Mouse (Mus musculus) hindbrain, embryonic 16.5 days (tissue): ENCODE results near the gene Hdac5. TPM values are rescaled to one million over a fixed set of nuclear protein-coding genes. Genes with fewer than 3 reads are reported as not detected.

Source experiments
- ATAC-seq: fragments of 200-750 bp; cut with Nextera tagmentation; 2 replicates; pipeline ENCODE4 v1.8.0; 2017; ENCODE audit warnings: moderate TSS enrichment, moderate library complexity
- H3K27ac ChIP-seq: fragments of 300-500 bp; sonication (generic); 2 replicates; pipeline ENCODE4 v1.5.1; 2014; ENCODE audit warnings: low read depth, mild to moderate bottlenecking, control low read depth, low read length, moderate library complexity
- H3K27me3 ChIP-seq: fragments of 300-500 bp; sonication (generic); replicated peaks from 2 replicates; pipeline ENCODE4 v1.6.1; 2014; ENCODE audit warnings: low read length; ENCODE audit not compliant: control insufficient read depth, insufficient read depth
- H3K36me3 ChIP-seq: fragments of 300-500 bp; sonication (generic); 2 replicates; pipeline ENCODE4 v1.6.1; 2014; ENCODE audit warnings: mild to moderate bottlenecking, low read length, moderate library complexity, mixed read lengths; ENCODE audit not compliant: control insufficient read depth, insufficient read depth
- H3K4me1 ChIP-seq: fragments of 300-500 bp; sonication (generic); 2 replicates; pipeline ENCODE4 v1.6.1; 2014; ENCODE audit warnings: low read depth, low read length; ENCODE audit not compliant: control insufficient read depth, insufficient read depth
- H3K4me2 ChIP-seq: fragments of 300-500 bp; sonication (generic); 2 replicates; pipeline ENCODE4 v1.6.1; 2014; ENCODE audit warnings: mild to moderate bottlenecking, low read length, control low read depth, moderate library complexity
- H3K4me3 ChIP-seq: fragments of 300-500 bp; sonication (generic); 2 replicates; pipeline ENCODE4 v1.5.1; 2014; ENCODE audit warnings: mild to moderate bottlenecking, low read length, control low read depth, moderate library complexity
- H3K9ac ChIP-seq: fragments of 300-500 bp; sonication (generic); 2 replicates; pipeline ENCODE4 v1.6.1; 2014; ENCODE audit warnings: low read depth, mild to moderate bottlenecking, control low read depth, low read length, moderate library complexity
- H3K9me3 ChIP-seq: fragments of 300-500 bp; sonication (generic); 2 replicates; pipeline ENCODE4 v1.6.1; 2014; ENCODE audit warnings: mild to moderate bottlenecking, low read length, moderate library complexity; ENCODE audit not compliant: control insufficient read depth
- WGBS: fragments of 180-500 bp; shearing (Covaris S2); extraction: QIAGEN DNeasy Blood & Tissue Kit; methylation state at CpG from one replicate; pipeline ENCODE4 v1.1.7; 2014; 5-methylcytosine and 5-hydroxymethylcytosine counted together
- polyA plus RNA-seq: library from polyadenylated mRNA; unstranded; fragments of >200 nt; fragmentation: Nextera tagmentation; extraction: Ambion mirVana; gene quantifications from 2 replicates; pipeline ENCODE4 v1.2.1, GENCODE M21; 2015

Gene Hdac5
- polyA plus RNA-seq, 1 experiment from 2014 or later = 75.8 TPM

DNA sequence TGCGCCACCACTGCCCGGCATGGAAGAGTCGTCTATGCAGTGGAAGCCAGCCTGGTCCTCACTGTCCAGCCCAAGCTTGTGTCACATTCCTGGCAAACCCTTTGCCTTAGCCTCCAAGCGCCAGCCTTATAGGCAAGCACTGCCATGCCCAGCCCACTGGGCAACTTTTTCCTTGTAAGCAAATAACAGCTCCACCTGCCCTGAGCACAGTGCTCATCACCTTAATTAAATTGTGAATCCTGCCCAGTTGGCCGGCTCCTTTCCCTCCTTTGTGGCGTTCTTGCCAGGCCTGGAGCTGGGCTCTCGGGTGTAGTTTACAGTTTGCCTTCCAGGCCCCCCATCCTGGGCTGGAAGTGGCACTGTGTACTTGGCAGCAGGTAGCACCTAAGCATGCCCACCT lies 33.2 kb upstream of the Hdac5 start:
- ATAC-seq = no peak
- H3K9ac ChIP-seq = no peak overlapping the region
- no peaks in the 10 kb centered on the region for H3K36me3 ChIP-seq
- 92% methylated on average over 7 of the region's 7 CpGs for WGBS
- H3K4me2 ChIP-seq = no peak overlapping the region
- no peak overlapping the region for H3K27ac ChIP-seq
- no peak overlapping the region for H3K4me3 ChIP-seq
- H3K4me1 ChIP-seq = peaks cover 3% of the 10 kb centered on the region; the same call in 1 of the 2 replicates
- no peaks in the 10 kb centered on the region for H3K9me3 ChIP-seq
- no peaks in the 10 kb centered on the region for H3K27me3 ChIP-seq

GRCm38 (mm10) chr11:102258521-102258920 lies 28.6 kb upstream of the Hdac5 start:
- no peak overlapping the region for H3K27ac ChIP-seq
- ATAC-seq = no peak

GRCm38 (mm10) chr11:102258095-102258494 lies 28.1 kb upstream of the Hdac5 start:
- WGBS = 85% methylated on average over 6 of the region's 6 CpGs
- Histone ChIP-seq H3K27me3 (no peaks in the 10 kb centered on the region), H3K27ac (no peak overlapping the region), H3K4me2 (no peak overlapping the region), H3K9me3 (no peaks in the 10 kb centered on the region), H3K4me1 (0 out of 2 replicates have a peak, but pooled peaks cover 3% of the 10 kb centered on the region), H3K9ac (no peak overlapping the region), H3K36me3 (no peaks in the 10 kb centered on the region), H3K4me3 (no peak overlapping the region)
- ATAC-seq = no peak

More at GRCm38 (mm10) chr11:102258521-102258920, 28.6 kb upstream of the Hdac5 start:
- Histone ChIP-seq H3K4me1 (0 out of 2 replicates have a peak, but pooled peaks cover 3% of the 10 kb centered on the region), H3K9me3 (no peaks in the 10 kb centered on the region), H3K4me2 (no peak overlapping the region), H3K4me3 (no peak overlapping the region), H3K36me3 (no peaks in the 10 kb centered on the region), H3K27me3 (no peaks in the 10 kb centered on the region), H3K9ac (no peak overlapping the region)
- WGBS = 90% methylated on average over 3 of the region's 3 CpGs

DNA sequence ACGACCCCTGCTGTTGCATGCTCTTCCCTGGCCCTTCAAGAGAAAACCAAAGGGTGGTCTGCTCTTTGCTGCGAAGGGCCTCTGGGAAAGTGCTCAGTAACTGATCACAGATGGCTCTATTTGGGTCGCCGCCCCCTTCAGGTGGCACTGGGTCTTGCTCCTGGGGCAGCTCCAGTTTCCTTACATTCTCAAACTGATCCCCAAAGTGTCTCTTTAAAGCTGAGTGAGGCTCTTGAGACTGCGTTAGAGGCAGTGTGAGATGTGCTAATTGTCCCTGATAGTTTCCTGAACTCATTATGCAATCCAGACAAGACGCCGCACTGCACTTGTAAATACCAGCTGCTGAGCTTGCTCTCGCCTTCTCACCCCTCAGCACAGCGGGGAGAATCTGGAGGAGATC lies 27.5 kb upstream of the Hdac5 start:
- no peak overlapping the region for H3K4me2 ChIP-seq
- H3K9ac ChIP-seq = no peak overlapping the region
- H3K36me3 ChIP-seq = no peaks in the 10 kb centered on the region
- H3K27me3 ChIP-seq = no peaks in the 10 kb centered on the region
- H3K27ac ChIP-seq = no peak overlapping the region
- WGBS = 31% methylated on average over 9 of the region's 9 CpGs
- no peak overlapping the region for H3K4me3 ChIP-seq
- no peak for ATAC-seq
- H3K4me1 ChIP-seq = 0 out of 2 replicates have a peak, but pooled peaks cover 3% of the 10 kb centered on the region
- H3K9me3 ChIP-seq = no peaks in the 10 kb centered on the region

GRCm38 (mm10) chr11:102249351-102250090 lies 19.6 kb upstream of the Hdac5 start:
- H3K4me3 ChIP-seq = peak overlapping the region; percentile 48
- peaks cover 16% of the 10 kb centered on the region for H3K4me1 ChIP-seq
- no peak for ATAC-seq
- no peaks in the 10 kb centered on the region for H3K27me3 ChIP-seq
- no peak overlapping the region for H3K9ac ChIP-seq
- no peak overlapping the region for H3K27ac ChIP-seq
- H3K9me3 ChIP-seq = no peaks in the 10 kb centered on the region
- 11% methylated on average over 9 of the region's 9 CpGs for WGBS
- H3K36me3 ChIP-seq = no peaks in the 10 kb centered on the region
- H3K4me2 ChIP-seq = peak overlapping the region; percentile 79

- Histone ChIP-seq H3K9ac (peak within 1 kb of the TSS; percentile 49), H3K27me3 (no peaks in the 10 kb centered on the region), H3K4me1 (peaks cover 17% of the 10 kb centered on the region), H3K27ac (no peak within 1 kb of the TSS), H3K4me2 (peak within 1 kb of the TSS; percentile 79), H3K36me3 (no peaks in the 10 kb centered on the region), H3K4me3 (peak within 1 kb of the TSS; percentile 48), H3K9me3 (no peaks in the 10 kb centered on the region)
- peak; percentile 58 for ATAC-seq
- 0% methylated on average over 41 of the region's 41 CpGs for WGBS
These were observed 18.8 kb upstream of the Hdac5 start, which contains the start of gene BC030867 for GRCm38 (mm10) chr11:102248630-102249230. TSS of gene BC030867 (plus strand) at chr11:102248882.

GRCm38 (mm10) chr11:102246871-102247270 lies 16.9 kb upstream of the Hdac5 start:
- H3K9ac ChIP-seq = no peak overlapping the region
- H3K4me3 ChIP-seq = no peak overlapping the region
- WGBS = 90% methylated on average over 4 of the region's 4 CpGs
- ATAC-seq = no peak
- H3K27ac ChIP-seq = no peak overlapping the region
- H3K36me3 ChIP-seq = no peaks in the 10 kb centered on the region
- H3K4me1 ChIP-seq = peaks cover 17% of the 10 kb centered on the region
- no peaks in the 10 kb centered on the region for H3K27me3 ChIP-seq
- no peak overlapping the region for H3K4me2 ChIP-seq
- no peaks in the 10 kb centered on the region for H3K9me3 ChIP-seq

GRCm38 (mm10) chr11:102246273-102246635 lies 16.3 kb upstream of the Hdac5 start:
- ATAC-seq = no peak
- H3K27ac ChIP-seq = no peak overlapping the region
- no peaks in the 10 kb centered on the region for H3K27me3 ChIP-seq
- WGBS = 70% methylated on average over 6 of the region's 6 CpGs
- H3K4me1 ChIP-seq = peaks cover 17% of the 10 kb centered on the region
- H3K9me3 ChIP-seq = no peaks in the 10 kb centered on the region
- H3K4me3 ChIP-seq = no peak overlapping the region
- H3K4me2 ChIP-seq = no peak overlapping the region
- no peaks in the 10 kb centered on the region for H3K36me3 ChIP-seq
- no peak overlapping the region for H3K9ac ChIP-seq

DNA sequence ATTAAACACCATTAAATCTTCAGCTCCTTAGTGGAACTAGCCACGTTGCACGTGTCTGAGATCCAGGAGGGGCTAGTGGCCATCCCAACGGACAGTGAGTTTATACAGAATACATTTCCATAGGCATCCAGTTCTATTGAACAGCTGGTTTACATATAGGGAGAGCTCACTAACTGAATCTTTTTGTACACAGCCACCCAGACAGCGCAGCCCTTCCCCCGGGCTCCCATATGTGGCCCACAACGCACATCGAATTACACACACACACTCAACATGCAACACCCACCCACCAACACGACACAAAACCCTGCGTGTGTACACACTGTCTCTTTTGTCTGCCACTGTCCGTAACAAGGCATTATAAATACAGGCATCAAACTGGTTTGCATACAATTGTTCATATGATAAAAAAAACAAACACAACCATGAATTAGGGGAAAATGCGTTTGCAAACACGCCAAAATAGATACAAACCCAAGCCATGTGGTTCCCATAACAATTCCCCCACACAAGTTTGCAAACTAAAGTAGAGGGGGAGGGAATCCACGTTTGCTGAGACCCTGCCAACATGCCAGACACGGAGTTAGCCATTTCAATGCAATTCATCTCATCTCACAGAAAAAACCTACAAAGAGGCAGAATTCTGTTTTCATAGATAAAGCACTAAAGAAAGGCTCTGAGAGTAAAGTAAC lies 15.8 kb upstream of the Hdac5 start:
- WGBS = 33% methylated on average over 14 of the region's 14 CpGs

More for the DNA sequence above, 15.8 kb upstream of the Hdac5 start:
- Histone ChIP-seq H3K4me3 (peak overlapping the region; percentile 43), H3K9me3 (no peaks in the 10 kb centered on the region), H3K27me3 (no peaks in the 10 kb centered on the region), H3K9ac (peak overlapping the region; percentile 58; the same call in 1 of the 2 replicates), H3K27ac (peak overlapping the region; percentile 71), H3K36me3 (no peaks in the 10 kb centered on the region), H3K4me2 (peak overlapping the region; percentile 85), H3K4me1 (peaks cover 17% of the 10 kb centered on the region)
- ATAC-seq = peak; percentile 16; the same call in 1 of the 2 replicates
